Mouse (Mus musculus): ENCODE data around the gene Cpt2.

Gene Cpt2

GRCm38 (mm10) chr4:107923145-107923802, at the start of gene Cpt2:
Gene Cpt2 (minus strand): TSS chr4:107923610.
- DNase-seq (ENCODE audit: low spot score) = peak; percentile 79

GRCm38 (mm10) chr4:107971162-107971561, 47.8 kb upstream of the Cpt2 start:
- DNase-seq (ENCODE audit: low spot score) = no peak

GRCm38 (mm10) chr4:107969781-107970180, 46.4 kb upstream of the Cpt2 start:
- DNase-seq (ENCODE audit: low spot score) = no peak

GRCm38 (mm10) chr4:107967966-107968682, 44.7 kb upstream of the Cpt2 start, which contains the start of gene Slc1a7:
Gene Slc1a7 (plus strand): TSS chr4:107968332.
- no peak for DNase-seq (ENCODE audit: low spot score)

GRCm38 (mm10) chr4:107966416-107967109, 43.2 kb upstream of the Cpt2 start:
- DNase-seq (ENCODE audit: low spot score) = no peak

- no peak for DNase-seq (ENCODE audit: low spot score)
These were observed 39.4 kb upstream of the Cpt2 start for GRCm38 (mm10) chr4:107962792-107963191.

- no peak for DNase-seq (ENCODE audit: low spot score)
These were observed 38.8 kb upstream of the Cpt2 start for GRCm38 (mm10) chr4:107962044-107962732.

GRCm38 (mm10) chr4:107958487-107958886, 35.1 kb upstream of the Cpt2 start:
- DNase-seq (ENCODE audit: low spot score) = no peak

- no peak for DNase-seq (ENCODE audit: low spot score)
These were observed 32.3 kb upstream of the Cpt2 start for GRCm38 (mm10) chr4:107955691-107956090.

GRCm38 (mm10) chr4:107952845-107953244, 29.4 kb upstream of the Cpt2 start:
- no peak for DNase-seq (ENCODE audit: low spot score)

GRCm38 (mm10) chr4:107949918-107950317, 26.5 kb upstream of the Cpt2 start:
- DNase-seq (ENCODE audit: low spot score) = no peak

- no peak for DNase-seq (ENCODE audit: low spot score)
These were observed 20.7 kb upstream of the Cpt2 start for GRCm38 (mm10) chr4:107944141-107944540.

- DNase-seq (ENCODE audit: low spot score) = no peak
These were observed 19.3 kb upstream of the Cpt2 start for GRCm38 (mm10) chr4:107942741-107943140.

GRCm38 (mm10) chr4:107938124-107938523, 14.7 kb upstream of the Cpt2 start:
- no peak for DNase-seq (ENCODE audit: low spot score)

GRCm38 (mm10) chr4:107937338-107937737, 13.9 kb upstream of the Cpt2 start:
- no peak for DNase-seq (ENCODE audit: low spot score)

GRCm38 (mm10) chr4:107935254-107935653, 11.8 kb upstream of the Cpt2 start:
- DNase-seq (ENCODE audit: low spot score) = no peak

- DNase-seq (ENCODE audit: low spot score) = no peak
These were observed 9.8 kb upstream of the Cpt2 start for GRCm38 (mm10) chr4:107933239-107933638.

- DNase-seq (ENCODE audit: low spot score) = no peak
These were observed 8.0 kb upstream of the Cpt2 start for GRCm38 (mm10) chr4:107931453-107931852.

- DNase-seq (ENCODE audit: low spot score) = no peak
These were observed 5.3 kb upstream of the Cpt2 start for GRCm38 (mm10) chr4:107928726-107929125.

GRCm38 (mm10) chr4:107928269-107928668, 4.9 kb upstream of the Cpt2 start:
- no peak for DNase-seq (ENCODE audit: low spot score)

GRCm38 (mm10) chr4:107923803-107924194, 389 bp upstream of the Cpt2 start:
- no peak for DNase-seq (ENCODE audit: low spot score)

GRCm38 (mm10) chr4:107921952-107922351, 1.5 kb downstream of the Cpt2 start:
- DNase-seq (ENCODE audit: low spot score) = no peak
